Mouse (Mus musculus) heart, postnatal 0 days (tissue): ENCODE measurements around the gene Ovol3. TPM values are rescaled to one million over a fixed set of nuclear protein-coding genes. Genes with fewer than 3 reads are reported as not detected.

ENCODE experiments used
- ATAC-seq: fragments of 200-750 bp; cut with Nextera tagmentation; 2 replicates; pipeline ENCODE4 v1.8.0; 2017; ENCODE audit warnings: low read depth, moderate number of reproducible peaks, moderate library complexity; ENCODE audit not compliant: insufficient read depth
- DNase-seq: peaks from one replicate; pipeline ENCODE4 v3.0.0-alpha.2; 2016; ENCODE audit warnings: low spot score
- H3K27ac ChIP-seq: fragments of 300-500 bp; sonication (generic); 2 replicates; pipeline ENCODE4 v1.5.1; 2014; ENCODE audit warnings: low read depth, mild to moderate bottlenecking
- H3K27me3 ChIP-seq: fragments of 300-500 bp; sonication (generic); 2 replicates; pipeline ENCODE4 v1.6.1; 2014; ENCODE audit warnings: low read length, mixed read lengths; ENCODE audit not compliant: control insufficient read depth, insufficient read depth
- H3K36me3 ChIP-seq: fragments of 300-500 bp; sonication (generic); replicated peaks from 2 replicates; pipeline ENCODE4 v1.6.1; 2014; ENCODE audit warnings: low read length, mixed read lengths; ENCODE audit not compliant: control insufficient read depth, insufficient read depth
- H3K4me1 ChIP-seq: fragments of 300-500 bp; sonication (generic); 2 replicates; pipeline ENCODE4 v1.6.1; 2014; ENCODE audit warnings: antibody characterized with exemption; ENCODE audit not compliant: control insufficient read depth, insufficient read depth
- H3K4me2 ChIP-seq: fragments of 300-500 bp; sonication (generic); 2 replicates; pipeline ENCODE4 v1.6.1; 2014; ENCODE audit warnings: low read depth, mild to moderate bottlenecking, low read length, moderate library complexity
- H3K4me3 ChIP-seq: fragments of 300-500 bp; sonication (generic); 2 replicates; pipeline ENCODE4 v1.5.1; 2014; ENCODE audit warnings: low read depth, low read length
- H3K9ac ChIP-seq: fragments of 300-500 bp; sonication (generic); replicated peaks from 2 replicates; pipeline ENCODE4 v1.6.1; 2014; ENCODE audit warnings: low read depth, low read length, mixed read lengths
- H3K9me3 ChIP-seq: fragments of 300-500 bp; sonication (generic); replicated peaks from 2 replicates; pipeline ENCODE4 v1.6.1; 2016; ENCODE audit warnings: low read length; ENCODE audit not compliant: control insufficient read depth
- CTCF ChIP-seq: IDR thresholded peaks from 2 replicates; pipeline ENCODE4 v1.5.1; 2016; ENCODE audit warnings: antibody characterized with exemption, control low read depth, low read depth
- EP300 ChIP-seq: IDR thresholded peaks from 2 replicates; pipeline ENCODE4 v1.6.1; 2016; ENCODE audit warnings: antibody characterized with exemption, low read depth
- WGBS: fragments of 180-500 bp; shearing (Covaris S2); extraction: QIAGEN DNeasy Blood & Tissue Kit; methylation state at CpG from one replicate; pipeline ENCODE4 v1.1.7; 2014; 5-methylcytosine and 5-hydroxymethylcytosine counted together
- polyA plus RNA-seq: library from polyadenylated mRNA; unstranded; fragments of >200 nt; fragmentation: Nextera tagmentation; extraction: Ambion mirVana; gene quantifications from 2 replicates; pipeline ENCODE4 v1.2.1, GENCODE M21; 2015
- total RNA-seq: library from RNA; depleted of rRNA; stranded (reverse); fragments of >200 nt; gene quantifications from 2 replicates; pipeline ENCODE4 v1.2.3, GENCODE M21; 2014; ENCODE audit warnings: low replicate concordance

Ovol3 gene
- total and polyA plus RNA-seq, 2 experiments from 2014 or later: not detected

DNA sequence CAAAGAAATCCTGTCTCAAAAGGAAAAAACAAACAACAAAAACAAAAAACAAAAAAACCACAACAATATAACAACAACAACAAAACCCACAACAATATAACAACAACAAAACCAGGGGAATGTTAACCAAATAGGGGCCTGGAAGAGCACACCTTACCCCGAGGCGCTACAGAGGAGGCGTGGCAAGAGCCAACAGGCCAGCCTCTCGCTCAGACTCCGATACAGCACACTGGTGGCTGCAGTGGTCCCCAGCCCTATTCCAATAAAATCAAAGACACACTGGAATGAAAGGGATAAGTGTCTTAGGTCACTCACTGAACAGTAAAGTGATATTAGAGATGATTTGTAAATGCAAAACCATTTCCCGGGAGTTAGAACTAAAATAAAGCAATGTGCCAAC lies 44.0 kb upstream of the Ovol3 start:
- H3K9me3 ChIP-seq: no peaks in the 10 kb centered on the region
- WGBS: under 1% methylated on average over 6 of the region's 6 CpGs
- no peak for ATAC-seq
- peak overlapping the region; percentile 98; the same call in 1 of the 2 replicates for H3K27ac ChIP-seq
- DNase-seq: peak; percentile 16
- H3K9ac ChIP-seq: peak overlapping the region; percentile 51; the same call in 1 of the 2 replicates
- peaks cover 5% of the 10 kb centered on the region for H3K4me1 ChIP-seq
- no peaks in the 10 kb centered on the region for H3K27me3 ChIP-seq
- peak overlapping the region; percentile 77 for H3K4me3 ChIP-seq
- TF ChIP-seq CTCF (no peak), EP300 (no peak)
- H3K36me3 ChIP-seq: no peaks in the 10 kb centered on the region
- peak overlapping the region; percentile 82 for H3K4me2 ChIP-seq

- TF ChIP-seq CTCF (no peak), EP300 (no peak)
- no peaks in the 10 kb centered on the region for H3K36me3 ChIP-seq
- H3K27me3 ChIP-seq: no peaks in the 10 kb centered on the region
- DNase-seq (no peak), ATAC-seq (no peak)
- no peaks in the 10 kb centered on the region for H3K9me3 ChIP-seq
- H3K27ac ChIP-seq: no peak overlapping the region
- 0 out of 2 replicates have a peak overlapping the region, but pooled peaks have one; percentile 19 for H3K9ac ChIP-seq
- H3K4me2 ChIP-seq: peak overlapping the region; percentile 82; the same call in 1 of the 2 replicates
- H3K4me3 ChIP-seq: no peak overlapping the region
- 52% methylated on average over 2 of the region's 2 CpGs for WGBS
- H3K4me1 ChIP-seq: peaks cover 5% of the 10 kb centered on the region
Measured at GRCm38 (mm10) chr7:30278911-30279310, 43.4 kb upstream of the Ovol3 start.

- H3K4me2 ChIP-seq: no peak overlapping the region
- no peaks in the 10 kb centered on the region for H3K27me3 ChIP-seq
- DNase-seq: no peak
- no peaks in the 10 kb centered on the region for H3K9me3 ChIP-seq
- no peak overlapping the region for H3K9ac ChIP-seq
- peaks cover 2% of the 10 kb centered on the region for H3K4me1 ChIP-seq
- 68% methylated on average over 6 of the region's 6 CpGs for WGBS
- no peak overlapping the region for H3K4me3 ChIP-seq
- no peak for ATAC-seq
- TF ChIP-seq EP300 (no peak), CTCF (no peak)
- 0 out of 2 replicates have a peak, but pooled peaks cover 5% of the 10 kb centered on the region for H3K36me3 ChIP-seq
- no peak overlapping the region for H3K27ac ChIP-seq
Measured at GRCm38 (mm10) chr7:30274383-30274782, 38.9 kb upstream of the Ovol3 start.

- Histone ChIP-seq H3K4me1 (no peaks in the 10 kb centered on the region), H3K27ac (no peak overlapping the region)
- no peak for ATAC-seq
Measured at GRCm38 (mm10) chr7:30269641-30270040, 34.1 kb upstream of the Ovol3 start.

DNA sequence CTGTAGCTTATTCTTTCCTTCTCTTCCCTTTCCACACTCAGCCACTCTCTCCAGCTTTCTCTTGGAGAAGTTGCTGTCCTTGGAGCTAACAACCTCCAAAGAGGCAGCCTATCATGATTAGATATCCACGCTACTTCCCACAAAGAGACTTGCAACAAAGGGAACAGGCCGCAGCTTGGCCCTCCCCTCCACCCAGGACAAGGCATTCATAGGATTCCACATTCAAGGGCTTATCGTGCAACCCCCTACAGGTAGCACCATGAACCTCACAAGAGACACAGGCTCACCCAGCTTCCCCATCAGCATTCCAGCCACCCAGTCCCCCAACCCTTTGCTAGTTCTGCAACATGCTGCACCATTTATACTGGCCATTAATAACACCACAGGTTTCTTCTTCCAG lies 31.3 kb upstream of the Ovol3 start:
- H3K4me2 ChIP-seq: no peak overlapping the region
- WGBS: 37% methylated on average over 3 of the region's 3 CpGs
- no peaks in the 10 kb centered on the region for H3K27me3 ChIP-seq
- DNase-seq (no peak), ATAC-seq (no peak)
- H3K4me1 ChIP-seq: no peaks in the 10 kb centered on the region
- no peaks in the 10 kb centered on the region for H3K9me3 ChIP-seq
- no peak overlapping the region for H3K4me3 ChIP-seq
- H3K36me3 ChIP-seq: peaks cover 33% of the 10 kb centered on the region; the same call in 1 of the 2 replicates
- H3K27ac ChIP-seq: no peak overlapping the region
- no peak overlapping the region for H3K9ac ChIP-seq
- TF ChIP-seq EP300 (no peak), CTCF (no peak)

More at GRCm38 (mm10) chr7:30269641-30270040, 34.1 kb upstream of the Ovol3 start:
- 86% methylated on average over 4 of the region's 4 CpGs for WGBS
- Histone ChIP-seq H3K9ac (no peak overlapping the region), H3K36me3 (peaks cover 18% of the 10 kb centered on the region; the same call in 1 of the 2 replicates), H3K4me2 (no peak overlapping the region), H3K27me3 (no peaks in the 10 kb centered on the region), H3K9me3 (no peaks in the 10 kb centered on the region), H3K4me3 (no peak overlapping the region)
- TF ChIP-seq CTCF (no peak), EP300 (no peak)
- DNase-seq: no peak

DNA sequence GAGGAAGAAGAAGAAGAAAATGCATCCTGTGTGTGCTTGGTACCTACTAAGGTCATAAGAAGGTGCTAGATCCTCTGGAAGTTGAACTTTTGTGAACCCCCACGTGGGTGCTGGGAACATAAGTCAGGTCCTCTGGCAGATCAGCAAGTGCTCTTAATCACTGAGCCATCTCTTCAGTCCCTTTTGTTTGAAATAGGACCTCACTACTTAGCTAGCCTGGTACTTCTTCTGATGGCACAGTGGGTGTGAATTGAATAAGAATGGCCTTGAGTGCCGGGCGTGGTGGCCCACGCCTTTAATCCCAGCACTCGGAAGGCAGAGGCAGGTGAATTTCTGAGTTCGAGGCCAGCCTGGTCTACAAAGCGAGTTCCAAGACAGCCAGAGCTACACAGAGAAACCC lies 30.4 kb upstream of the Ovol3 start:
- no peak for TF ChIP-seq EP300
- no peak for TF ChIP-seq CTCF
- Histone ChIP-seq H3K4me1 (no peaks in the 10 kb centered on the region), H3K27ac (no peak overlapping the region), H3K27me3 (no peaks in the 10 kb centered on the region), H3K36me3 (peaks cover 33% of the 10 kb centered on the region; the same call in 1 of the 2 replicates), H3K9me3 (no peaks in the 10 kb centered on the region), H3K4me3 (no peak overlapping the region), H3K4me2 (no peak overlapping the region), H3K9ac (no peak overlapping the region)
- 91% methylated on average over 7 of the region's 7 CpGs for WGBS
- no peak for ATAC-seq
- DNase-seq: no peak
